Mouse (Mus musculus) CH12.LX (cell line): Measurements from ENCODE around the gene Ptprb.

ENCODE experiments used
- CTCF ChIP-seq, 2 experiments: IDR thresholded peaks in 1 of 2; conservative IDR thresholded peaks in 1 of 2; 2 replicates each; pipeline ENCODE4 v1.5.1; 2011 to 2012; ENCODE audit warnings: low read depth in 2 of 2, low read length in 2 of 2, improper control_type of control experiment in 1 of 2, inconsistent platforms in 1 of 2, mild to moderate bottlenecking in 1 of 2, moderate library complexity in 1 of 2
- E2F4 ChIP-seq: IDR thresholded peaks from 2 replicates; pipeline ENCODE4 v1.6.1; 2011; ENCODE audit warnings: low read depth, low read length, improper control_type of control experiment; ENCODE audit not compliant: insufficient replicate concordance
- HCFC1 ChIP-seq: IDR thresholded peaks from 2 replicates; pipeline ENCODE4 v1.6.1; 2012; ENCODE audit warnings: low read depth, mild to moderate bottlenecking, inconsistent platforms, low read length, improper control_type of control experiment
- MAFK ChIP-seq: IDR thresholded peaks from 2 replicates; pipeline ENCODE4 v1.6.1; 2011; ENCODE audit warnings: low read length, improper control_type of control experiment; ENCODE audit not compliant: insufficient replicate concordance
- MXI1 ChIP-seq: IDR thresholded peaks from 2 replicates; pipeline ENCODE4 v1.6.1; 2011; ENCODE audit warnings: mild to moderate bottlenecking, low read depth, low read length, improper control_type of control experiment
- NELFE ChIP-seq: IDR thresholded peaks from 2 replicates; pipeline ENCODE4 v1.6.1; 2011; ENCODE audit warnings: low read depth, low read length, improper control_type of control experiment
- POLR2A ChIP-seq: IDR thresholded peaks from 2 replicates; pipeline ENCODE4 v1.6.1; 2011; ENCODE audit warnings: low read depth, mild to moderate bottlenecking, improper control_type of control experiment, low read length
- POLR2AphosphoS2 ChIP-seq: IDR thresholded peaks from 2 replicates; pipeline ENCODE4 v1.6.1; 2011; ENCODE audit warnings: low read depth, low read length, improper control_type of control experiment
- RCOR1 ChIP-seq: conservative IDR thresholded peaks from 2 replicates; pipeline ENCODE4 v1.6.1; 2012; ENCODE audit warnings: low read depth, mild to moderate bottlenecking, inconsistent platforms, low read length, improper control_type of control experiment
- TCF12 ChIP-seq: IDR thresholded peaks from 2 replicates; pipeline ENCODE4 v1.6.1; 2014; ENCODE audit warnings: low read depth, mild to moderate bottlenecking, inconsistent platforms, low read length, improper control_type of control experiment
- UBTF ChIP-seq: IDR thresholded peaks from 2 replicates; pipeline ENCODE4 v1.6.1; 2012; ENCODE audit warnings: low read depth, mild to moderate bottlenecking, inconsistent platforms, low read length, improper control_type of control experiment, moderate library complexity
- ZC3H11A ChIP-seq: IDR thresholded peaks from 2 replicates; pipeline ENCODE4 v1.6.1; 2012; ENCODE audit warnings: low read depth, mild to moderate bottlenecking, inconsistent platforms, low read length, improper control_type of control experiment
- ZKSCAN1 ChIP-seq: IDR thresholded peaks from 2 replicates; pipeline ENCODE4 v1.6.1; 2012; ENCODE audit warnings: low read depth, inconsistent platforms, low read length, improper control_type of control experiment, borderline replicate concordance
- ZMIZ1 ChIP-seq: IDR thresholded peaks from 2 replicates; pipeline ENCODE4 v1.6.1; 2012; ENCODE audit warnings: low read depth, mild to moderate bottlenecking, inconsistent platforms, low read length, improper control_type of control experiment

GRCm38 (mm10) chr10:116304355-116304754, 29.0 kb downstream of the Ptprb start:
- TF ChIP-seq E2F4: no peak
- no peak for TF ChIP-seq CTCF (conservative IDR thresholded peaks at IDR 0.05 in 1 of 2, IDR thresholded peaks at IDR 0.05 in 1 of 2; ENCODE audit: low read depth in 2 of 2, low read length in 2 of 2)
- no peak for TF ChIP-seq POLR2AphosphoS2
- TF ChIP-seq MAFK: no peak
- TF ChIP-seq RCOR1: no peak
- TF ChIP-seq MXI1: no peak
- TF ChIP-seq POLR2A: no peak
- TF ChIP-seq ZC3H11A: no peak
- no peak for TF ChIP-seq ZMIZ1
- TF ChIP-seq ZKSCAN1: no peak
- no peak for TF ChIP-seq NELFE
- TF ChIP-seq HCFC1: no peak
- no peak for TF ChIP-seq UBTF
- TF ChIP-seq TCF12: no peak
